Mouse (Mus musculus) R1 (cell line): ENCODE data around the gene 1700020N01Rik.

Experiments
- DNase-seq: peaks from one replicate; pipeline ENCODE4 v3.0.0-alpha.2; 2018; ENCODE audit warnings: low read depth, low spot score

The 1700020N01Rik gene

GRCm38 (mm10) chr10:21592896-21593380 lies at the start of gene 1700020N01Rik:
TSS of gene 1700020N01Rik (plus strand) at chr10:21593145.
- peak; percentile 63 for DNase-seq

GRCm38 (mm10) chr10:21543576-21544278 lies 49.2 kb upstream of the 1700020N01Rik start:
- no peak for DNase-seq

GRCm38 (mm10) chr10:21544721-21545120 lies 48.2 kb upstream of the 1700020N01Rik start:
- no peak for DNase-seq

- no peak for DNase-seq
Observed at GRCm38 (mm10) chr10:21545446-21545845, 47.5 kb upstream of the 1700020N01Rik start.

GRCm38 (mm10) chr10:21548871-21549505 lies 44.0 kb upstream of the 1700020N01Rik start:
- no peak for DNase-seq

GRCm38 (mm10) chr10:21552967-21553682 lies 39.8 kb upstream of the 1700020N01Rik start:
- DNase-seq, result no peak

- no peak for DNase-seq
Observed at GRCm38 (mm10) chr10:21553683-21554035, 39.3 kb upstream of the 1700020N01Rik start.

- peak; percentile 77 for DNase-seq
Observed at GRCm38 (mm10) chr10:21554896-21555580, 37.9 kb upstream of the 1700020N01Rik start.

- no peak for DNase-seq
Observed at GRCm38 (mm10) chr10:21559769-21560168, 33.2 kb upstream of the 1700020N01Rik start.

DNA sequence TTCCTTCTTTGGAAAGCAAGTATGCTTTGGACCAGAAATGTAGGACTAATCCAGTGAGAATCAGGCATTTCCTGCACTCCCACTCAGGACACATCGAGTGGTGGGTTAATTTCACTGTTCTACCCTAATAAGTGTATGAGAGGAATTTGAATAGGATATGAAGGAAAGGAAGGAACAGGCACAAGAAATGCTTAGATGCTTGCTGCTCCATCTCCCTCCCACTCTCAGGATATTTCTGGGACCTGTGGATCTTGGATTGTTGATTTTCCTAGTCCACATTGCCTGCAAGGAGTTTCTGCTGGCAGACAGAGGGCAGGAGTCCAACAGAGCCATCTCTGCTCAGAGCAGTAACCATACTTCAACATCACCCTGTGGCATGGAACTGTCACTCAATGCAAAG lies 31.8 kb upstream of the 1700020N01Rik start:
- DNase-seq, result no peak

- no peak for DNase-seq
Observed at GRCm38 (mm10) chr10:21563446-21563845, 29.5 kb upstream of the 1700020N01Rik start.

GRCm38 (mm10) chr10:21564189-21564588 lies 28.8 kb upstream of the 1700020N01Rik start:
- no peak for DNase-seq

DNA sequence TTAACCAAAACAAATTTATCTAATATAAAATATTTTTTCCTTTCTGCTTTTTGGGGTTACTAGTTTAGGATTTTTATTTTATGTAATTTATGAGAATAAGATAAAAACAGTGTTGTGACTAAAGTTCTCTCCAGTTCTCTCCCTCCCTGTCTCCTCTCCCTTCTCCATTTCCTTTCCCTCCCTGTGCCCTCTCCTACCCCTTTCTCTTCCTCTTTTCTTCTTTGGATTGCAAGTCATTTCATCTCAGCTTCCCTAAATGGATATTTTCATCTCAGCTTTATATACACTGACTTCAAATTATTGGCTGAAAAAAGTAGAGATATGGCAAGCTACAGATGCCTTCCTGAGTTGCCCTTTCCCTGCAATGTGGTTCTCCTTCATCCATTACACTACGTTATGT lies 26.9 kb upstream of the 1700020N01Rik start:
- DNase-seq, result no peak

GRCm38 (mm10) chr10:21571615-21572014 lies 21.3 kb upstream of the 1700020N01Rik start:
- no peak for DNase-seq

GRCm38 (mm10) chr10:21573713-21574112 lies 19.2 kb upstream of the 1700020N01Rik start:
- no peak for DNase-seq

DNA sequence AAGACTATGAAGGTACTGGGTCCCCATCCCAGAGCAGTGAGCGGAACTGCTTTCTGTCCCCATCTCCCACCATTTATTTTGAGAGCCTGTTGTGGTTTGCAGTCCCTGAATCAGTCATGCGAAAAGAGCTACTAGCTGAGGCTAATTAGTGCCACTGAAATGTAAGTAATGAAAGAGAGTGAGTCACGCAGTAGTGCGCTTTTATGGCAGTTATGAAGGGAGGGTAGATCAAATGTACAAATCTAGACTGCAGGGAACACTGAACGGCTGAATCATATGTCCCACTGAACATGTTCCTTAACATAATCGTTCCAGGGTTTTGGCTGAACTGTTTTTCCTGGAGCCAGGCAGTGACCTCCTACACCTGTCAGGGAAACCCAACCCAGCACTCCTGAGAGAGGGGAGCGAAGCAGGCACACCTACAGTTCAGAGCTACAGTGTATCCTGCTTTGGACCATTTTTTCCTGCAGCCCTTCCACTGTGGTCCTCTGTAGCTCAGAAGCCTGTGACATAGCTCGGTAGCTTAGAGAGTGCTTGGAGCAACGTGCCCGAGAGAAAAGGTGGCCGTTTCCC lies 17.1 kb upstream of the 1700020N01Rik start:
- DNase-seq, result no peak

GRCm38 (mm10) chr10:21577798-21578197 lies 15.1 kb upstream of the 1700020N01Rik start:
- no peak for DNase-seq

GRCm38 (mm10) chr10:21581546-21581945 lies 11.4 kb upstream of the 1700020N01Rik start:
- DNase-seq, result no peak

DNA sequence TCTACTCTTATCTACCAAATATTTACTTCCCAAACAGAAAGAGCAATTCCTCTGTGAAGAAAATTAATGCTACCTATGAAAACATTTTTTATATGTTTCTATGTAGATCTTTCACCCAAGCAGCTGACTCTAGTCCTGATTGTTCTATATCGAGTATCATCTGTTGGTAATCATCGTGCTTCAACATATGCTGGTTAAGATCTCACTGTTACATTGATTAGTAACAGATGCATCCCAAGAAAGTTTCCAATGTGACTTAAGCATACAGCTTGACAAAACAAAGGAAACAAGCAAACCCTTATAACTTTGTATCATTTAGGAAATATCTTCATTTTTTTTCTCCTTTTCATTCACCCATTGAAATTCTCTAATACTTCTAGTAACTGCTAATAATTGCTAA lies 5.9 kb upstream of the 1700020N01Rik start:
- DNase-seq, result no peak

GRCm38 (mm10) chr10:21588007-21588852 lies 4.7 kb upstream of the 1700020N01Rik start:
- DNase-seq, result no peak

DNA sequence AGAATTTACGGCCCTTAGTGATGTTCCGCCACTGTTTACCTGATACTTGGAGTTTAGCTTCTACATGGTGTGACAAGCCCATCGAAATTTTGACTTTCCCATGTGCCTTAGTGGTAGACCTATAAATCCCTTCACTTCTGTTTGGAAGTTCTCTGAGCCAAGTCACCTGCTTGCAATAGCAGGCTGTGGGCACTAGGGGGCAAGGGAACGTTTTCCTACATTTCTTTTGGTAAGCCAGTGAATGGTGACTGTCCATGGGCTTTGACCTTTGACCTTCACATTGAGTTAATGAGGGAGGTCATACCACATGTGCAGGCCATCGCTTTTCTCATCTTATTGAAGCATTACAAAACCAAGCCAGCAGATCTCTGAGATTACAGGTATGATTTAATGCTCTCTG lies 8.0 kb downstream of the 1700020N01Rik start:
- peak; percentile 89 for DNase-seq
